Mouse (Mus musculus) thymus, adult 2 months (tissue): ENCODE data around the gene Dcaf6. TPM values are rescaled to one million over a fixed set of nuclear protein-coding genes. Genes with fewer than 3 reads are reported as not detected.

ENCODE experiments used
- DNase-seq: peaks from one replicate; pipeline ENCODE4 v3.0.0; 2021
- H3K27ac ChIP-seq: fragments of 200-500 bp; 2 replicates; pipeline ENCODE4 v1.5.1; 2012; ENCODE audit warnings: low read length, control low read depth; ENCODE audit not compliant: control insufficient read depth, insufficient read depth
- H3K27me3 ChIP-seq: fragments of 200-500 bp; 2 replicates; pipeline ENCODE4 v1.6.1; 2012; ENCODE audit warnings: mild to moderate bottlenecking, low read length, moderate library complexity, mixed read lengths; ENCODE audit not compliant: control insufficient read depth, insufficient read depth
- H3K36me3 ChIP-seq: fragments of 200-500 bp; 2 replicates; pipeline ENCODE4 v1.6.1; 2012; ENCODE audit warnings: mild to moderate bottlenecking, low read length, moderate library complexity; ENCODE audit not compliant: control insufficient read depth, insufficient read depth
- H3K4me1 ChIP-seq: fragments of 200-500 bp; replicated peaks from 2 replicates; pipeline ENCODE4 v1.6.1; 2012; ENCODE audit warnings: low read length; ENCODE audit not compliant: control insufficient read depth, insufficient read depth
- H3K4me3 ChIP-seq: fragments of 200-500 bp; 2 replicates; pipeline ENCODE4 v1.5.1; 2012; ENCODE audit warnings: mild to moderate bottlenecking, low read length, control low read depth, moderate library complexity; ENCODE audit not compliant: control insufficient read depth, insufficient read depth
- CTCF ChIP-seq: fragments of 200-500 bp; IDR thresholded peaks from 2 replicates; pipeline ENCODE4 v1.5.1; 2012; ENCODE audit warnings: mild to moderate bottlenecking, control low read depth, low read length, moderate library complexity, borderline replicate concordance; ENCODE audit not compliant: control insufficient read depth, poor library complexity, insufficient read depth; ENCODE audit errors: extremely low read depth
- POLR2A ChIP-seq: fragments of 200-500 bp; IDR thresholded peaks from 2 replicates; pipeline ENCODE4 v1.6.1; 2012; ENCODE audit warnings: mild to moderate bottlenecking, low read length, control low read depth, moderate library complexity; ENCODE audit not compliant: control insufficient read depth, poor library complexity, insufficient read depth; ENCODE audit errors: extremely low read depth
- WGBS: fragments of 180-500 bp; shearing (Covaris S2); methylation state at CpG from one replicate; pipeline ENCODE4 v1.1.7; 2018; 5-methylcytosine and 5-hydroxymethylcytosine counted together
- polyA plus RNA-seq: library from polyadenylated mRNA; depleted of rRNA; stranded (reverse); fragments of >200 nt; gene quantifications from 2 replicates; pipeline ENCODE4 v1.2.3, GENCODE M21; 2012

The Dcaf6 gene
- polyA plus RNA-seq, 1 experiment = 25.5 TPM

GRCm38 (mm10) chr1:165327831-165328230, 132.4 kb downstream of the Dcaf6 start:
- 98% methylated on average over 5 of the region's 5 CpGs for WGBS
- Histone ChIP-seq H3K27ac (no peak overlapping the region), H3K4me3 (no peak overlapping the region), H3K4me1 (no peaks in the 10 kb centered on the region), H3K27me3 (no peaks in the 10 kb centered on the region), H3K36me3 (no peaks in the 10 kb centered on the region)
- no peak for TF ChIP-seq POLR2A
- TF ChIP-seq CTCF = no peak
- DNase-seq = no peak

GRCm38 (mm10) chr1:165327370-165327769, 132.9 kb downstream of the Dcaf6 start:
- H3K27ac ChIP-seq = no peak overlapping the region
- H3K36me3 ChIP-seq = no peaks in the 10 kb centered on the region
- WGBS = 98% methylated on average over 2 of the region's 2 CpGs
- no peak overlapping the region for H3K4me3 ChIP-seq
- TF ChIP-seq CTCF = no peak
- no peak for TF ChIP-seq POLR2A
- DNase-seq = no peak
- no peaks in the 10 kb centered on the region for H3K27me3 ChIP-seq
- no peaks in the 10 kb centered on the region for H3K4me1 ChIP-seq

GRCm38 (mm10) chr1:165322934-165323333, 137.3 kb downstream of the Dcaf6 start:
- DNase-seq = no peak

DNA sequence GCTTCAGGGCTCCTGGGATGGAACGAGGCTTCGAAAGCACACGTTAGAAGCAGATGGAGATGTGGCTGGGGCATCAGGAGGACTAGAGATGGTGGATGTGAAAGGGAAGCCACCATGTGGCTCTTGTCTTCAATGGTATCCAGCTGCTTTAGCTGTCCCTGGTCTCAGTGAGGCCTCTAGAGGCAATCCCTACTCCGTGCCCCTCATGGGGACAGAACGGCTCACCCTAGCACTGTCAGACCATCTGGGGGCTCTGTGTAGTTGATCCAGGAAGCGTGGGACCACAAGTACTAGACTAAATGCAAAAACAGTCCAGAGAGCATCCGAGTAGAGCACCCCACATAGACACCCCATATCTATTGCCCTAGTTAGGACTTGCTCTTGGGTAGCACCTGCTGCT, 138.4 kb downstream of the Dcaf6 start:
- Histone ChIP-seq H3K4me3 (no peak overlapping the region), H3K27ac (no peak overlapping the region), H3K4me1 (no peaks in the 10 kb centered on the region), H3K27me3 (no peaks in the 10 kb centered on the region), H3K36me3 (no peaks in the 10 kb centered on the region)
- WGBS = 94% methylated on average over 7 of the region's 7 CpGs
- TF ChIP-seq POLR2A (no peak), CTCF (no peak)
- no peak for DNase-seq

More at GRCm38 (mm10) chr1:165322934-165323333, 137.3 kb downstream of the Dcaf6 start:
- H3K36me3 ChIP-seq = no peaks in the 10 kb centered on the region
- no peaks in the 10 kb centered on the region for H3K27me3 ChIP-seq
- H3K27ac ChIP-seq = no peak overlapping the region
- WGBS = 34% methylated on average over 7 of the region's 7 CpGs
- no peaks in the 10 kb centered on the region for H3K4me1 ChIP-seq
- TF ChIP-seq CTCF (no peak), POLR2A (no peak)
- H3K4me3 ChIP-seq = no peak overlapping the region

- H3K27me3 ChIP-seq = no peaks in the 10 kb centered on the region
- TF ChIP-seq CTCF = no peak
- TF ChIP-seq POLR2A = no peak
- no peak for DNase-seq
- WGBS = 94% methylated on average over 13 of the region's 13 CpGs
- H3K4me1 ChIP-seq = no peaks in the 10 kb centered on the region
- no peak overlapping the region for H3K27ac ChIP-seq
- no peaks in the 10 kb centered on the region for H3K36me3 ChIP-seq
- no peak overlapping the region for H3K4me3 ChIP-seq
Measured at GRCm38 (mm10) chr1:165321393-165321861, 138.8 kb downstream of the Dcaf6 start.

- H3K4me1 ChIP-seq = no peaks in the 10 kb centered on the region
- H3K36me3 ChIP-seq = no peaks in the 10 kb centered on the region
- peak; percentile 68 for DNase-seq
- no peaks in the 10 kb centered on the region for H3K27me3 ChIP-seq
- 54% methylated on average over 10 of the region's 10 CpGs for WGBS
- H3K4me3 ChIP-seq = no peak overlapping the region
- H3K27ac ChIP-seq = no peak overlapping the region
- TF ChIP-seq CTCF (peak; percentile 86), POLR2A (0 out of 2 replicates have a peak, but pooled peaks have one; percentile 17)
Measured at GRCm38 (mm10) chr1:165320141-165320934, 139.9 kb downstream of the Dcaf6 start.

DNA sequence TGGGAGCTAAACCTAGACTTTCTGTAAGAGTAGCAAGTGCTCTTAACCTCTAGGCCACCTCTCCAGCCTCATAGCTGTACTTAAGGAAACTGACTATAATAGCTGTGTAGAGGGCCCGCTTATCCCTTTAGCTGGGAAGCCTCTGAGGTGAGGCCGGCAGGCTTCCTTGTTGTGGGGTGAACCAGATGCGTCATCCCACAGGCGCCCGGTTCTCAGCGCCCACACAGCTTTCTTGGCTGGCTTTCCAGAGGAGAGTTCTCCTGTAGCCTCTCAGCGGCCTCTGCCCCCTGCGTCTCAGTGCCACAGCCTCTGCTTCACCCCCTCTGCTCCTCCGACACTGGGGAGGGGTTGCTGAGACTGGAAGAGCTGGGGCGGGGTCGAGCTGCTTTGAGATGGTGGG, 143.9 kb downstream of the Dcaf6 start:
- no peak overlapping the region for H3K4me3 ChIP-seq
- no peak for TF ChIP-seq POLR2A
- TF ChIP-seq CTCF = no peak
- DNase-seq = no peak
- no peak overlapping the region for H3K27ac ChIP-seq
- H3K27me3 ChIP-seq = no peaks in the 10 kb centered on the region
- WGBS = 90% methylated on average over 11 of the region's 11 CpGs
- no peaks in the 10 kb centered on the region for H3K4me1 ChIP-seq
- no peaks in the 10 kb centered on the region for H3K36me3 ChIP-seq
